ENCODE assay signal across 8 mouse cellular contexts in the genomic region with DNA sequence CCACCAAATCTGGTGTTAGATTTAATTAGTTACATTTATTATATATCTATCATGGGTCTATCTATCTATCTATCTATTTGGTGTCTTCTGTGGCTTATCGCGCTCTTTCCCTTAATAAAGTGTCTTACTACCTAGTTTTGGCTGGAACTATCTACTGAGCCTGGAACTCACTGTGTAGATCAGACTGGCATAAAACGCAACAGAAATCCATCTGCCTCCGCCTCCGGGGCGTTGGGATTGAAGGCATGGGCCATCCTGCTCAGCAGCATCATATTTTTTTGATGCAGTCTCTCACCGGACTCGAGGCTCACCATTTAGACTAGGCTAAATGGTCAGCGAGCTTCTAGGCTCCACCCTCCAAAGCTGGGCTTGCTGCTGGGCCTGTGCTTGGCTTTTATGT. TPM values are rescaled to one million over a fixed set of nuclear protein-coding genes. Genes with fewer than 3 reads are reported as not detected.
DNase-seq lines count a peak whose midpoint lies in the region; ATAC-seq and TF ChIP-seq lines count a peak whose summit lies in the region.

No protein-coding gene starts in this region.

- peak overlapping the region; percentile 97 for H3K4me3 ChIP-seq in kidney, embryonic 15.5 days (replicated peaks)
- peak overlapping the region; percentile 95; the same call in 1 of the 2 replicates for H3K4me3 ChIP-seq in cortical plate, adult 2 months (ENCODE audit: insufficient read depth, low read length)
- peak overlapping the region; percentile 93 for H3K4me3 ChIP-seq in hindbrain, embryonic 12.5 days
- H3K4me3 ChIP-seq in midbrain, embryonic 13.5 days (replicated peaks), result peak overlapping the region; percentile 92

- no peak for TF ChIP-seq POLR2A in cortical plate, adult 2 months (IDR thresholded peaks at IDR 0.05; ENCODE audit: extremely low read depth, insufficient read depth, low read length)

- 70% methylated on average over 9 of the region's 9 CpGs for WGBS in kidney, embryonic 15.5 days
- 68% methylated on average over 9 of the region's 9 CpGs for WGBS in hindbrain, embryonic 12.5 days
- WGBS in midbrain, embryonic 13.5 days, result 71% methylated on average over 9 of the region's 9 CpGs

- no peak for DNase-seq in kidney, postnatal 36 days
- DNase-seq in right cerebral cortex, adult 18-20 months, result no peak
- DNase-seq in urinary bladder, postnatal 4 days (ENCODE audit: low spot score in 2 of 2), result no peak
- DNase-seq in layer of hippocampus, adult 8-10 months (ENCODE audit: low spot score in 2 of 2), result no peak

- H3K27me3 ChIP-seq in kidney, embryonic 15.5 days, result no peaks in the 10 kb centered on the region
- no peaks in the 10 kb centered on the region for H3K27me3 ChIP-seq in hindbrain, embryonic 12.5 days
- no peaks in the 10 kb centered on the region for H3K27me3 ChIP-seq in midbrain, embryonic 13.5 days

- H3K4me2 ChIP-seq in kidney, embryonic 15.5 days, result peak overlapping the region; percentile 71
- peak overlapping the region; percentile 94 for H3K4me2 ChIP-seq in hindbrain, embryonic 12.5 days (replicated peaks)
- H3K4me2 ChIP-seq in midbrain, embryonic 13.5 days (replicated peaks), result peak overlapping the region; percentile 98

- peak overlapping the region; percentile 99 for H3K9ac ChIP-seq in kidney, embryonic 15.5 days
- H3K9ac ChIP-seq in hindbrain, embryonic 12.5 days, result peak overlapping the region; percentile 95
- H3K9ac ChIP-seq in midbrain, embryonic 13.5 days (replicated peaks), result peak overlapping the region; percentile 96

- peak overlapping the region; percentile 95 for H3K27ac ChIP-seq in kidney, embryonic 15.5 days
- H3K27ac ChIP-seq in cortical plate, adult 2 months (ENCODE audit: insufficient read depth, low read length), result no peak overlapping the region
- H3K27ac ChIP-seq in hindbrain, embryonic 12.5 days, result peak overlapping the region; percentile 85
- peak overlapping the region; percentile 87 for H3K27ac ChIP-seq in midbrain, embryonic 13.5 days

- H3K36me3 ChIP-seq in kidney, embryonic 15.5 days, result peaks cover 27% of the 10 kb centered on the region
- peaks cover 24% of the 10 kb centered on the region for H3K36me3 ChIP-seq in hindbrain, embryonic 12.5 days
- H3K36me3 ChIP-seq in midbrain, embryonic 13.5 days, result peaks cover 24% of the 10 kb centered on the region

- H3K4me1 ChIP-seq in kidney, embryonic 15.5 days, result peaks cover 28% of the 10 kb centered on the region
- H3K4me1 ChIP-seq in cortical plate, adult 2 months (ENCODE audit: control insufficient read depth, insufficient read depth, low read length), result peaks cover 2% of the 10 kb centered on the region; the same call in 1 of the 2 replicates
- H3K4me1 ChIP-seq in hindbrain, embryonic 12.5 days, result peaks cover 22% of the 10 kb centered on the region
- peaks cover 21% of the 10 kb centered on the region for H3K4me1 ChIP-seq in midbrain, embryonic 13.5 days (replicated peaks)

- no peak for TF ChIP-seq CTCF in cortical plate, adult 2 months (IDR thresholded peaks at IDR 0.05; ENCODE audit: extremely low read depth, insufficient read depth, low read length)

- no peak for ATAC-seq in kidney, embryonic 15.5 days (replicated peaks; ENCODE audit: low FRiP score)
- ATAC-seq in hindbrain, embryonic 12.5 days (ENCODE audit: low FRiP score), result no peak
- ATAC-seq in midbrain, embryonic 13.5 days, result no peak

- H3K9me3 ChIP-seq in kidney, embryonic 15.5 days (replicated peaks), result no peaks in the 10 kb centered on the region
- no peaks in the 10 kb centered on the region for H3K9me3 ChIP-seq in hindbrain, embryonic 12.5 days (replicated peaks)
- no peaks in the 10 kb centered on the region for H3K9me3 ChIP-seq in midbrain, embryonic 13.5 days

RNA-seq across cellular contexts. Expression of a gene that starts 0.7 kb away (rescaled TPM):
- polyA plus RNA-seq in kidney, embryonic 15.5 days (2015; fragmentation: Nextera tagmentation; extraction: Ambion mirVana), result 52.6 and 52.7 TPM in 2 replicates
- polyA plus RNA-seq in cortical plate, adult 2 months (2012; rRNA removed), result 103 and 110 TPM in 2 replicates
- 58.3 and 59.8 TPM in 2 replicates for polyA plus RNA-seq in hindbrain, embryonic 12.5 days (2016; fragmentation: Nextera tagmentation; extraction: Ambion mirVana)
- 55.0 and 57.3 TPM in 2 replicates for polyA plus RNA-seq in midbrain, embryonic 13.5 days (2015; fragmentation: Nextera tagmentation; extraction: Ambion mirVana)
- 10 to 100 TPM; 79.8 to 89.2 (median 83.7) TPM for total RNA-seq in layer of hippocampus, adult 8-10 months (2022)

RNA-seq across cellular contexts. Expression of a gene that starts 15.3 kb away (rescaled TPM):
- polyA plus RNA-seq in kidney, embryonic 15.5 days (2015; fragmentation: Nextera tagmentation; extraction: Ambion mirVana), result 120 and 131 TPM in 2 replicates
- polyA plus RNA-seq in cortical plate, adult 2 months (2012; rRNA removed), result 98.6 and 108 TPM in 2 replicates
- 153 and 167 TPM in 2 replicates for polyA plus RNA-seq in hindbrain, embryonic 12.5 days (2016; fragmentation: Nextera tagmentation; extraction: Ambion mirVana)
- polyA plus RNA-seq in midbrain, embryonic 13.5 days (2015; fragmentation: Nextera tagmentation; extraction: Ambion mirVana), result 190 and 210 TPM in 2 replicates
- total RNA-seq in layer of hippocampus, adult 8-10 months (2022), result 100 to 1,000 TPM in 2 of 4 experiments, 10 to 100 TPM in 2; 94.3 to 103 (median 98.5) TPM

RNA-seq across cellular contexts. Expression of a gene that starts 24.2 kb away (rescaled TPM):
- 35.2 and 36.7 TPM in 2 replicates for polyA plus RNA-seq in kidney, embryonic 15.5 days (2015; fragmentation: Nextera tagmentation; extraction: Ambion mirVana)
- polyA plus RNA-seq in cortical plate, adult 2 months (2012; rRNA removed), result 35.9 and 38.9 TPM in 2 replicates
- polyA plus RNA-seq in hindbrain, embryonic 12.5 days (2016; fragmentation: Nextera tagmentation; extraction: Ambion mirVana), result 35.3 and 35.5 TPM in 2 replicates
- 39.0 and 40.1 TPM in 2 replicates for polyA plus RNA-seq in midbrain, embryonic 13.5 days (2015; fragmentation: Nextera tagmentation; extraction: Ambion mirVana)
- total RNA-seq in layer of hippocampus, adult 8-10 months (2022), result 10 to 100 TPM; 22.3 to 28.1 (median 26.3) TPM

RNA-seq across cellular contexts. Expression of a gene that starts 33.8 kb away (rescaled TPM):
- polyA plus RNA-seq in kidney, embryonic 15.5 days (2015; fragmentation: Nextera tagmentation; extraction: Ambion mirVana), result 40.0 and 40.6 TPM in 2 replicates
- 16.5 and 16.8 TPM in 2 replicates for polyA plus RNA-seq in cortical plate, adult 2 months (2012; rRNA removed)
- 36.5 and 41.5 TPM in 2 replicates for polyA plus RNA-seq in hindbrain, embryonic 12.5 days (2016; fragmentation: Nextera tagmentation; extraction: Ambion mirVana)
- polyA plus RNA-seq in midbrain, embryonic 13.5 days (2015; fragmentation: Nextera tagmentation; extraction: Ambion mirVana), result 27.8 and 30.1 TPM in 2 replicates
- total RNA-seq in layer of hippocampus, adult 8-10 months (2022), result 10 to 100 TPM; 26.3 to 30.5 (median 28.8) TPM

RNA-seq across cellular contexts. Expression of a gene that starts 41.5 kb away (rescaled TPM):
- 77.2 and 80.2 TPM in 2 replicates for polyA plus RNA-seq in kidney, embryonic 15.5 days (2015; fragmentation: Nextera tagmentation; extraction: Ambion mirVana)
- polyA plus RNA-seq in cortical plate, adult 2 months (2012; rRNA removed), result 46.4 and 50.5 TPM in 2 replicates
- 55.6 and 60.2 TPM in 2 replicates for polyA plus RNA-seq in hindbrain, embryonic 12.5 days (2016; fragmentation: Nextera tagmentation; extraction: Ambion mirVana)
- 50.3 and 51.0 TPM in 2 replicates for polyA plus RNA-seq in midbrain, embryonic 13.5 days (2015; fragmentation: Nextera tagmentation; extraction: Ambion mirVana)
- 10 to 100 TPM; 34.6 to 39.1 (median 37.6) TPM for total RNA-seq in layer of hippocampus, adult 8-10 months (2022)
